Mouse (Mus musculus): ENCODE data around the gene C1qc.
A peak's percentile ranks its signal among the peaks of the same experiment; 100 is the strongest.

The C1qc gene

DNA sequence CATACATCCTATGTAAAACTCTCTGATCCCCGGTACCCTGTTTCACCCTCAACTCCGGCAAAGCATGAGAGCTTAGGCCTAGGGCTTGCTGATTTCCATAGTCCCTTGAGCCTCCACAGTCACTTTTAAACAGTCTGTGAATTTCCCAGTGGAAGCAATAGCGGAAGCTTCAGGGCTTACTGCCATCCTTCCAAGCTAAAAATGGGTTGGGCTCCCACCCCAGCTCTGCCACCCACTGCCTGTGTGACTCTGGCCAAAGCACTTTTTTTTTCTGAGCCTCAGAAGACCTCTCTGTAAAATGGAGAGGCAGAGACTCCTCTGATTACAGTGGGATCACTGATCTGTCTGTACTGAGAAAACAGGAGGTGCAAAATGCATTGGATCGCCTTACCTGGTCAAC is 44.3 kb downstream of the C1qc start:
- no peak for DNase-seq (ENCODE audit: low spot score)

DNA sequence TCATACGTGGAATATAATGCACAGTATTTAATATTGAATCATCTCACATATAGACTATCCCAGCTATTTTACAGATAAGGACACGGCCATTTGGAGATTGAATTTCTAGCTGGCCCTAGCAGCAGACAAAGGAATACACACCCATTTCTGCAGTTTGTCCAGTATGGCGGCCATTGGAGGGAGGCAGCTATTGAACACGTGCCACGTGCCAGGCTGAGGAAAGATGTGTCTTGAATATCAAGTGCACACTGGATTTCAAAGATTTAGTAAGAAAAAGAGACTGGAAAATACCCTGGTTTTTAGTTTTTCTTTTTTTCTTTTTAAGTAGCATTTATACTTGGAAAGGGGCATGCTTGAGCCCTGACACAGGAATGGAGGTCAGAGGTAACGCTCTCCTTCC is 45.7 kb downstream of the C1qc start:
- no peak for DNase-seq (ENCODE audit: low spot score)

DNA sequence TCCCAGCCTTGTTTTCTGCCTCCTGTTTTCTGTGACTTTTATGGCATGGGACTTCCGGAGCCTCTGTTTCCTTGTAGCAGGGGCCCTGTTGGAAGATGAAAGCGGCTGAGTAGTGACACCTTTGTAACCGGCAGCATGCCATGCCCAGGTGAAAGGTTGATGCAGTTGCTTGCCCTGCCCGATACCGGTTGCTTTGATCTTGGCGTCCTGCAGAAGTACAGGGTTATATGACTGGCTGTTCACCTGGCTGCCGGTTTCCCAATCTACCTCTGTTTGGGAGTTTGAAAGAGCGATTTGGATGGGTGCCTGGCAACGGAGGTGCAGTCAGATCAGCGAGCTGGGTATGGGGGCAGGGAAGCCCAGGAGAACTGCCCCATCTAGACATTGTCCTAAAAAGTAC is 50.1 kb downstream of the C1qc start:
- DNase-seq (ENCODE audit: low spot score): no peak

DNA sequence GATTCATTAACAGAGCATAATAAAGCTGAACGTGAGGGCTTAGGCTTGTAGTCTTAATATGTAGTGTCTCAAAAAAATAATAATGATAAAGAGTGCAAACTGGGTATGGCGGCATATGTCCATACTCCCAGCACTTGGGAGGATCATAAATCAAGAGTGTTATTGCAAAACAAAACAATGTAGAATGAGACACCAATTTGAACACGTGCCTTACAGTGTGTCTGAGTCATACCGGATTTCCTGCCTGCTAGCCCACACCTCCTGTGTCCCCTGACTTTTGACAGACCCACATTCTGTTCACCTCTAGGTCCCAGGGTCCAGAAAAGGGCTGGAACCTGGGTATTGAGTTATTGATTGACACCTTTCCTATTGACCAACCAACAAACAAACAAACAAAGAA is 50.8 kb downstream of the C1qc start:
- no peak for DNase-seq (ENCODE audit: low spot score)

DNA sequence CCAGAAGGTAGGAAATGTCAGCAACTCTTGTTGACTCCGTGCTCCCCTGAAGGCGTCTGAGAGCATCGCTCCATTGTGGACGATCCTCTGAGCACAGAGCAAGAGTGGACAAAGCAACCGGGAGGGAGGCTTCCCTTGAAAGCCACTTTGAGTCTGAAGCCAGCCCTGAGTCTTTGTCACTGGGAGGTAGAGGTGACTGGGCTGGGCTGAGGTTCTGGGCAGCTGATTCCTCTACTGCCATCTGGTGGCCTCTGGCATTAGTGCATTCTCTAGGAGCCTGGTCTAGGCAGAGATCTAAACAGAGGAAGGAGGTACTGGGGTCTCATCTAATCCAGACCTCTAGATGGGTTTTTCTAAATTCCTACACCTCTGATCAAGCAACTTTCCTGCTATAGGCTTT is 51.8 kb downstream of the C1qc start:
- peak; percentile 45 for DNase-seq (ENCODE audit: low spot score)
